Mouse (Mus musculus) MEL (cell line): ENCODE measurements at regions not wholly inside any gene's neighbourhood (a gene's known extent, or its start where the extent isn't known, plus 50 kb on each side); places are given as distances from the start of the nearest gene placed in this dataset.

Experiments
- DNase-seq: peaks from one replicate; pipeline ENCODE4 v3.0.0; 2011; ENCODE audit warnings: low read depth, low spot score
- H3K27ac ChIP-seq: 2 replicates; pipeline ENCODE4 v1.5.1; 2012; ENCODE audit warnings: low read depth, mild to moderate bottlenecking, control low read depth, low read length, moderate library complexity; ENCODE audit not compliant: control insufficient read depth
- H3K27me3 ChIP-seq, 2 experiments: fragments of 150-350 bp in 1 of 2; sonication (generic) in 1 of 2; 2 replicates each; pipeline ENCODE4 v1.6.1; 2012; ENCODE audit warnings: low read length in 2 of 2, mild to moderate bottlenecking in 2 of 2, improper control_type of control experiment in 1 of 2, moderate library complexity in 1 of 2; ENCODE audit not compliant: insufficient read depth in 2 of 2, control insufficient read depth in 1 of 2
- H3K36me3 ChIP-seq, 2 experiments: 2 replicates each; pipeline ENCODE4 v1.6.1; 2012 to 2014; ENCODE audit warnings: low read length in 2 of 2, improper control_type of control experiment in 1 of 2, inconsistent platforms in 1 of 2, mild to moderate bottlenecking in 1 of 2; ENCODE audit not compliant: insufficient read depth in 2 of 2, control insufficient read depth in 1 of 2
- H3K4me1 ChIP-seq, 2 experiments: fragments of 150-350 bp in 1 of 2; sonication (generic) in 1 of 2; 2 replicates each; pipeline ENCODE4 v1.6.1; 2012; ENCODE audit warnings: low read length in 2 of 2, improper control_type of control experiment in 1 of 2, mild to moderate bottlenecking in 1 of 2; ENCODE audit not compliant: insufficient read depth in 2 of 2, control insufficient read depth in 1 of 2
- H3K4me3 ChIP-seq, 2 experiments: fragments of 150-350 bp in 1 of 2; sonication (generic) in 1 of 2; 2 replicates each; pipeline ENCODE4 v1.5.1; 2012; ENCODE audit warnings: low read depth in 2 of 2, low read length in 2 of 2, mild to moderate bottlenecking in 2 of 2, moderate library complexity in 2 of 2, control low read depth in 1 of 2, improper control_type of control experiment in 1 of 2; ENCODE audit not compliant: control insufficient read depth in 1 of 2, insufficient read depth in 1 of 2
- H3K79me2 ChIP-seq: 2 replicates; pipeline ENCODE4 v1.6.1; 2012; ENCODE audit warnings: mild to moderate bottlenecking, low read length, moderate library complexity; ENCODE audit not compliant: control insufficient read depth, poor library complexity, insufficient read depth
- H3K9ac ChIP-seq: 2 replicates; pipeline ENCODE4 v1.6.1; 2012; ENCODE audit warnings: low read depth, mild to moderate bottlenecking, control low read depth, low read length, moderate library complexity; ENCODE audit not compliant: control insufficient read depth, poor library complexity, severe bottlenecking
- H3K9me3 ChIP-seq: fragments of 150-350 bp; sonication (generic); replicated peaks from 2 replicates; pipeline ENCODE4 v1.6.1; 2012; ENCODE audit warnings: mild to moderate bottlenecking, low read length, improper control_type of control experiment, moderate library complexity; ENCODE audit not compliant: insufficient read depth
- CHD2 ChIP-seq: IDR thresholded peaks from 2 replicates; pipeline ENCODE4 v1.6.1; 2011; ENCODE audit warnings: low read length, improper control_type of control experiment
- CTCF ChIP-seq, 3 experiments: IDR thresholded peaks in 2 of 3; conservative IDR thresholded peaks in 1 of 3; 2 replicates each; pipeline ENCODE4 v1.5.1; 2011 to 2012; ENCODE audit warnings: low read length in 3 of 3, low read depth in 2 of 3, mild to moderate bottlenecking in 2 of 3, improper control_type of control experiment in 1 of 3, inconsistent platforms in 1 of 3, mixed read lengths in 1 of 3, moderate library complexity in 1 of 3; ENCODE audit not compliant: control insufficient read depth in 1 of 3, insufficient read depth in 1 of 3, poor library complexity in 1 of 3, severe bottlenecking in 1 of 3
- GABPA ChIP-seq: IDR thresholded peaks from 2 replicates; pipeline ENCODE4 v1.6.1; 2012; ENCODE audit warnings: low read depth, mild to moderate bottlenecking, inconsistent platforms, low read length, improper control_type of control experiment, moderate library complexity
- GATA1 ChIP-seq: IDR thresholded peaks from 2 replicates; pipeline ENCODE4 v1.6.1; 2011; ENCODE audit warnings: low read depth, low read length, improper control_type of control experiment
- MAFK ChIP-seq: IDR thresholded peaks from 2 replicates; pipeline ENCODE4 v1.6.1; 2011; ENCODE audit warnings: low read depth, mild to moderate bottlenecking, low read length, improper control_type of control experiment, borderline replicate concordance
- MAZ ChIP-seq: IDR thresholded peaks from 2 replicates; pipeline ENCODE4 v1.6.1; 2012; ENCODE audit warnings: low read depth, mild to moderate bottlenecking, inconsistent platforms, low read length, improper control_type of control experiment
- MYB ChIP-seq: IDR thresholded peaks from 2 replicates; pipeline ENCODE4 v1.6.1; 2011; ENCODE audit warnings: mild to moderate bottlenecking, low read depth, low read length, improper control_type of control experiment
- MYC ChIP-seq: IDR thresholded peaks from 2 replicates; pipeline ENCODE4 v1.6.1; 2011; ENCODE audit warnings: low read depth, mild to moderate bottlenecking, low read length, improper control_type of control experiment, moderate library complexity
- NRF1 ChIP-seq: IDR thresholded peaks from 2 replicates; pipeline ENCODE4 v1.6.1; 2014; ENCODE audit warnings: low read depth, mild to moderate bottlenecking, inconsistent platforms, low read length, improper control_type of control experiment, moderate library complexity; ENCODE audit not compliant: poor library complexity, insufficient read depth, severe bottlenecking
- POLR2AphosphoS5 ChIP-seq: IDR thresholded peaks from 2 replicates; pipeline ENCODE4 v1.6.1; 2012; ENCODE audit warnings: low read depth, borderline replicate concordance, mild to moderate bottlenecking, inconsistent platforms, low read length, moderate library complexity, mixed read lengths
- RAD21 ChIP-seq: IDR thresholded peaks from 2 replicates; pipeline ENCODE4 v1.6.1; 2011; ENCODE audit warnings: mild to moderate bottlenecking, low read depth, low read length, improper control_type of control experiment
- RCOR1 ChIP-seq: IDR thresholded peaks from 2 replicates; pipeline ENCODE4 v1.6.1; 2012; ENCODE audit warnings: low read depth, mild to moderate bottlenecking, inconsistent platforms, low read length, improper control_type of control experiment
- SMC3 ChIP-seq: IDR thresholded peaks from 2 replicates; pipeline ENCODE4 v1.6.1; 2011; ENCODE audit warnings: low read depth, low read length, improper control_type of control experiment
- TAL1 ChIP-seq: IDR thresholded peaks from 2 replicates; pipeline ENCODE4 v1.6.1; 2012; ENCODE audit warnings: mild to moderate bottlenecking, inconsistent platforms, low read length, moderate library complexity, mixed read lengths
- TBP ChIP-seq: IDR thresholded peaks from 2 replicates; pipeline ENCODE4 v1.8.0; 2011; ENCODE audit warnings: low read depth, low read length, improper control_type of control experiment
- UBTF ChIP-seq: IDR thresholded peaks from 2 replicates; pipeline ENCODE4 v1.6.1; 2012; ENCODE audit warnings: low read depth, mild to moderate bottlenecking, inconsistent platforms, low read length, improper control_type of control experiment, moderate library complexity, borderline replicate concordance; ENCODE audit not compliant: insufficient read depth
- USF1 ChIP-seq: IDR thresholded peaks from 2 replicates; pipeline ENCODE4 v1.6.1; 2014; ENCODE audit warnings: low read depth, mild to moderate bottlenecking, inconsistent platforms, low read length, improper control_type of control experiment, moderate library complexity
- USF2 ChIP-seq, 2 experiments: IDR thresholded peaks; 2 replicates each; pipeline ENCODE4 v1.6.1; 2011 to 2012; ENCODE audit warnings: improper control_type of control experiment in 2 of 2, low read length in 2 of 2, borderline replicate concordance in 1 of 2, inconsistent platforms in 1 of 2, low read depth in 1 of 2, mild to moderate bottlenecking in 1 of 2; ENCODE audit not compliant: insufficient read depth in 1 of 2
- ZC3H11A ChIP-seq: IDR thresholded peaks from 2 replicates; pipeline ENCODE4 v1.6.1; 2012; ENCODE audit warnings: low read depth, mild to moderate bottlenecking, inconsistent platforms, low read length, improper control_type of control experiment
- ZKSCAN1 ChIP-seq: IDR thresholded peaks from 2 replicates; pipeline ENCODE4 v1.6.1; 2012; ENCODE audit warnings: low read depth, mild to moderate bottlenecking, inconsistent platforms, low read length, improper control_type of control experiment, moderate library complexity

DNA sequence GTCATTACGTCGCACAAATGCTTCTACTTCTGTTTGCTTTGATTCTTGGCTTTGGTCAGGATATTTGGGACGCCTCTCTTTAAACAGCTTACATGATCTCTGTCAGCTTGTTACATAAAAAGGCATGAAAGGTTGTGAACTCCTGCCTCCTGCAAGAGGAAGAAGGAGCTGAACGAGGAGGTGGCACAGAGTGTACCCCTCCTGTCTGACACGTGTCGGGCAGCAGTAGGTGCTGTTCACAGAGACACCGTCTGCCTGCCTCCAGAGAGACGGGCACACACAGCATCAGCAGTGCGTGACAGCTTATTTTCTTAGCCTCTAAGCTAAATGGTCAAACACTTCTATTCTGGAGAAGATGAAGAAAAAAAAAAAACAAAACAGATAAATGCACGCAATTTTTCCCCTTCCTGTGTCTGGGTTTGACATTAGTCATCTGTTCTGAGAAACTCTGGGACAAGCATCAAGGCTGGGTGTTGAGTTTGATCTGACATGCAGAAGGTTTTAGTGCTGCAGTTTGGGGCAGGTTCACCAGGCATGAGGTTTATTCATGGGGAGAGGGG lies 174.1 kb downstream of the Cog6 start:
- Histone ChIP-seq H3K4me3 (no peak overlapping the region), H3K36me3 (no peaks in the 10 kb centered on the region)
- DNase-seq, result no peak

DNA sequence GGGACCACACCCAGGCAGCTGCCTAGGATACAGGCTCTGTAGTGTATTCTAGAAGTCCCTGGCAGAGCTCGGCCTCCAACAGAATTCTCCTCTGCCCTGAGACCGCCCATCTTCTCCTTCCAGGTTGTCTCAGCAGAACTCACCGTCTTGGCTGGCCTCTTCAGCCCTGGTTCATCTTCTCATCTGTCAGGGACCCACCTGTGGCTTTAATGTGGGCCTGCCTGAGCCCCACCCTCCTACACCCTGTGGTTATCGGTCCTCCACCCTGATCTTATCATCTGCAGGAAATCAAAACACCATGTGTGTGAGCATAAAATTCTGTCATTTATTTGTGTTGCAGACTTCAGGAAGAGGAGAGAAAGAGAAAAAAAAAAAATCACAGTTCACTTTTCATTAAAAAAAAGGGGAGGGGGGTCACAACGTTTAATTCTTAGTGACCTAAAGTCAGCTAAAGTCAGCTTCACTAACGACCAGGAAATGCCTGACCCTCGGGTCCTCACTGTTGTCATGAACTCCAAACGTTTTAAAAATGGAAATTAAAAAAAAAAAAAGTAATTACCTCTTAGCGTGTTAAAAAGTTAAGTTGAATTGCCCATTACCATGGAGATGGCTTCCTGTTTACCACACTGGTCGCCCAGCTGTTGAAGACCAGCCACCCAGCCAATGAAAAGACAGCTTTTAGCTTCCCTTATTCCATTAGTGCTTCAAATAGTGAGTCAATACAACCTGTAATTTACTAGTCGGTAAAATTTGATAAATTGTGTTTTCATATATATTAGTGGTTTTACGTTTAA lies 176.7 kb downstream of the Cog6 start:
- Histone ChIP-seq H3K4me3 (no peak overlapping the region), H3K27ac (no peak overlapping the region), H3K79me2 (no peaks in the 10 kb centered on the region), H3K27me3 (no peaks in the 10 kb centered on the region), H3K36me3 (no peaks in the 10 kb centered on the region), H3K9me3 (no peaks in the 10 kb centered on the region), H3K9ac (no peak overlapping the region), H3K4me1 (no peaks in the 10 kb centered on the region)
- no peak for TF ChIP-seq ZKSCAN1
- no peak for TF ChIP-seq RCOR1
- no peak for TF ChIP-seq SMC3
- TF ChIP-seq GABPA, result no peak
- TF ChIP-seq MYB, result no peak
- TF ChIP-seq MAFK, result no peak
- no peak for TF ChIP-seq RAD21
- no peak for TF ChIP-seq USF1
- TF ChIP-seq CTCF (IDR thresholded peaks at IDR 0.05 in 2 of 3, conservative IDR thresholded peaks at IDR 0.05 in 1 of 3; ENCODE audit: control insufficient read depth in 1 of 3, insufficient read depth in 1 of 3, low read depth in 2 of 3, low read length in 3 of 3, poor library complexity in 1 of 3, severe bottlenecking in 1 of 3), result no peak
- no peak for DNase-seq

More for the DNA sequence above, 174.1 kb downstream of the Cog6 start:
- Histone ChIP-seq H3K9ac (no peak overlapping the region), H3K9me3 (no peaks in the 10 kb centered on the region), H3K27ac (no peak overlapping the region), H3K27me3 (no peaks in the 10 kb centered on the region), H3K4me1 (no peaks in the 10 kb centered on the region), H3K79me2 (no peaks in the 10 kb centered on the region)
- TF ChIP-seq ZKSCAN1, result no peak
- TF ChIP-seq TAL1, result no peak
- TF ChIP-seq MAFK, result no peak
- no peak for TF ChIP-seq RAD21
- no peak for TF ChIP-seq CHD2
- TF ChIP-seq POLR2AphosphoS5, result no peak
- no peak for TF ChIP-seq ZC3H11A
- no peak for TF ChIP-seq GABPA
- no peak for TF ChIP-seq CTCF (IDR thresholded peaks at IDR 0.05 in 2 of 3, conservative IDR thresholded peaks at IDR 0.05 in 1 of 3; ENCODE audit: control insufficient read depth in 1 of 3, insufficient read depth in 1 of 3, low read depth in 2 of 3, low read length in 3 of 3, poor library complexity in 1 of 3, severe bottlenecking in 1 of 3)
- no peak for TF ChIP-seq TBP
- no peak for TF ChIP-seq USF2 (IDR thresholded peaks at IDR 0.05; ENCODE audit: borderline replicate concordance in 1 of 2, insufficient read depth in 1 of 2, low read depth in 1 of 2, low read length in 2 of 2)
- TF ChIP-seq GATA1, result no peak
- TF ChIP-seq USF1, result no peak
- TF ChIP-seq NRF1, result no peak
- TF ChIP-seq UBTF, result no peak
- no peak for TF ChIP-seq MYC
- no peak for TF ChIP-seq MAZ
